Mouse (Mus musculus) kidney, adult 2 months (tissue): ENCODE data around the gene Cblb.

Experiments used
- CTCF ChIP-seq: fragments of 200-500 bp; conservative IDR thresholded peaks from 2 replicates; pipeline ENCODE4 v1.5.1; 2011; ENCODE audit warnings: low read depth, mild to moderate bottlenecking, control low read depth, low read length, moderate library complexity, mixed read lengths; ENCODE audit not compliant: insufficient read depth, insufficient read length
- POLR2A ChIP-seq: fragments of 200-500 bp; IDR thresholded peaks from one replicate; pipeline ENCODE4 v1.6.1; 2011; ENCODE audit warnings: low read depth, low read length, control low read depth

DNA sequence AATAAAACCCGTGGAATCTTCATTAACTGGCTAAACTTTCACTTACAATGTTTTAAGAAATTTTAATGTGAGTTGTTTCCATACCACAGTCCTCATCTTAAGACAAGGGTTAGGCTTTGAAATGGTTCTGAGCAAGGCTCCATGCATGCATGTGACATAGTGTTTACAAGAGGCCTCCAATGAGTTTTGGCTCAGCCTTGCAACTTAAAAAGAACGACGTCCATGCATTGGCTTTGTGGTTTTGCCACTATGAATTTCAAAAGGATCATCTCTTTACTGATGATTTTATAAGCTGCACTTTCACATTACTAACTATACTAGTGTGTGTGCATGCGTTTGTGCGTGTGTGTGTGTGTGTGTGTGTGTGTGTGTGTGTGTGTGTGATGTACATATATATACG is 21.6 kb upstream of the Cblb start:
- TF ChIP-seq POLR2A (no peak), CTCF (no peak)
